Mouse (Mus musculus): ENCODE results near the gene Rnaseh2b. TPM values are rescaled to one million over a fixed set of nuclear protein-coding genes. Genes with fewer than 3 reads are reported as not detected.

Rnaseh2b gene
- polyA plus RNA-seq, 1 experiment, result 18.4 TPM

DNA sequence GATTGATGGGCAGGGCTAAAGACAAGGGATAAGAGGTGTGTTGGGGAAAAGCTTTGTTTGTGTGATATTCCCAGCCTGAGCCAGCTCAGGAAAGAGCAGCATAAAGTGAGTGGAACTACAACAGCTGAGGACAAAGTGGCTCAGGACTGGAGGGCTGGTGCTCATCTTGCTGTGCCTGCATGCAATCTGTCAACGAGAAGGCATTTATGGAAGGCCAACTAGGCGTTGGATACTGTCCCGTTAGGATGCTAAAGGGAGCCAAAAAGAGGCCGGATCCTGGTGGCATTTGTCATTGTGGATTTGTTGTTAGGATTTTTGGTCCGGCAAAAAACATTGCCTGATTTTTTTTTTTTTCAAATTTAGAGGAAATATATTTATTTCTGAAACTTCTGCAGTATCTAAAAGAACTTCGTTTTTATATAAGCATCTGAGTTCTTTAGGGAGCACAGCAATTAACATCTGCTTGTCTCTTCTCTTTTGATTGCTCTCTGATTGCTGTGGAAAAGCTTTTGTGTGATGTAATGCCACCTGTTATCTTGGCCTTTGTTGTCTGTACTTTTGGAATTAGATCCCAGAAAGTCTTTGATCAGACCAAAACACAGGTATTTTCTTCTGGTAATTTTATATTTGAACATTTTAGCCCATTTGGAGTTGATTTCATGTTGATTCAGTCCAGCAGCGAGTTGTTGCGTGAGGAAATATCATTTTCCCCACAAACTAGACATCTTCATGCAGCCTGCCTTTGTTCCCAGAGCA lies 49.7 kb downstream of the Rnaseh2b start:
- TF ChIP-seq CTCF (IDR thresholded peaks at IDR 0.05; ENCODE audit: borderline replicate concordance, extremely low read depth, insufficient read depth, insufficient read length) (no peak), POLR2A (IDR thresholded peaks at IDR 0.05; ENCODE audit: borderline replicate concordance, extremely low read depth, insufficient read depth, insufficient read length, poor library complexity, severe bottlenecking) (no peak)
- peak; percentile 53 for DNase-seq (ENCODE audit: low read depth)

DNA sequence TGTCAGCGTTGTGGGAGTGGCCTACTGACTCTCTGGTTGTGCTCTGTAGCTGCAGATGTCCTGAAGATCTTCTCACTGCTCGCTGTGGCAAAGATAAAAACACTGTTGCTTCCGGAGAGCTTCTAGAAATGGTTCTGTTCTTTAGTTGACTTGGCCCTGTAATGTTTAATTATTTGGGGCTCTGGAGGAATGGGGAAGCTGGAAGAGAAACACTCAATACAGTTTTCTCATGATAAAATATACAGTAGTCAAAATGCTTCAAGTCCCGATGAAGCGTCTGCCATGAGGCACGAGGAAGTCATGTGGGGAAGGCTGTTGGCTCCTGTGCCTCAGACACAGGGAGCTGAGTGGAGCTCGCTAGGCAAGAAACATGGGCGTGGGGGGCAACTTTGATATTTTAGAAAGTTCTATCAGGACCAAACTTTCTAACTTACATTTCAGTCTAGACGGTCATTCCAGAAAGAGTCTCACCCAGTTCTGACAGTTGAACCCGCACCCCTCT lies 50.3 kb downstream of the Rnaseh2b start:
- peak; percentile 67 for DNase-seq (ENCODE audit: low read depth)
- TF ChIP-seq CTCF (IDR thresholded peaks at IDR 0.05; ENCODE audit: borderline replicate concordance, extremely low read depth, insufficient read depth, insufficient read length) (no peak), POLR2A (IDR thresholded peaks at IDR 0.05; ENCODE audit: borderline replicate concordance, extremely low read depth, insufficient read depth, insufficient read length, poor library complexity, severe bottlenecking) (no peak)

DNA sequence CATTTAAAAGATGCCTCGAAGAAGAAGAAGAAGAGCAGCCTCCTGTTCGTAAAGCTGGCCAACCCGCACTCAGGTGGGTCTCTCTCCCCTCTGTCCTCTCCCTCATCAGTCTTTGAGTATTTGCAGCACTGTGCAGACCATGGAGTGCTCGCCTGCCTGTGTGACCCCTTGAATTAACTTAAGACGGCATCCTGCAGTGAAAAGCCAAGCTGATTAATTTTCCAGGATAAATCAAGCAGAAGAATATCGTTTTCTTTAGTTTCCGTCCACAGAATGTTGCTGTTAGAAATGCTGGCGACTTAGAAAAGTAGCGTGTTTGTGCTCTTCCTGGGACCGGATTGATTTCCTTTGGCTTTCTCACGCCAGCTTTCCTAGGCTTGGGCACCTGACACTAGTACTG lies 54.2 kb downstream of the Rnaseh2b start:
- TF ChIP-seq CTCF (IDR thresholded peaks at IDR 0.05; ENCODE audit: borderline replicate concordance, extremely low read depth, insufficient read depth, insufficient read length), result no peak
- no peak for TF ChIP-seq POLR2A (IDR thresholded peaks at IDR 0.05; ENCODE audit: borderline replicate concordance, extremely low read depth, insufficient read depth, insufficient read length, poor library complexity, severe bottlenecking)
- DNase-seq (ENCODE audit: low read depth), result no peak

DNA sequence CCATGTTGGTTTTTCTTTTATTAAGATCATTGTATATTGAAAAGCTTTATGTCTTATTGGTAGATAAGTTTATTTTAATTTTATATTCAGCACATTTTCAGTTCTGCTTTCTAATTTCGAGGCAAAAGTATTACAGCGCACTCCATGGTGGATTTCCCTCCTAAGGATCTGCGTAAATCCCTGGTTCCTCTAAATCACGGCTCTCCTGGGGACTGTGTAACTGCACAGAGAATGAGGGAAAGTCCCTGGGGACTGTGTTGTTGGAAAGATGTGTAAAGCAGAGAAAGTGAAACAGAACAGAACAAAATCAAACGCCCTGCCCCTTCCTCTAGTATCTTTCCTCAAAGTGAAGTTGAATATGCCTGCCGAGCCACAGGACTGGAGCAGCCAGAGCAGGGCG lies 54.7 kb downstream of the Rnaseh2b start:
- TF ChIP-seq CTCF (IDR thresholded peaks at IDR 0.05; ENCODE audit: borderline replicate concordance, extremely low read depth, insufficient read depth, insufficient read length) (no peak), POLR2A (IDR thresholded peaks at IDR 0.05; ENCODE audit: borderline replicate concordance, extremely low read depth, insufficient read depth, insufficient read length, poor library complexity, severe bottlenecking) (no peak)

DNA sequence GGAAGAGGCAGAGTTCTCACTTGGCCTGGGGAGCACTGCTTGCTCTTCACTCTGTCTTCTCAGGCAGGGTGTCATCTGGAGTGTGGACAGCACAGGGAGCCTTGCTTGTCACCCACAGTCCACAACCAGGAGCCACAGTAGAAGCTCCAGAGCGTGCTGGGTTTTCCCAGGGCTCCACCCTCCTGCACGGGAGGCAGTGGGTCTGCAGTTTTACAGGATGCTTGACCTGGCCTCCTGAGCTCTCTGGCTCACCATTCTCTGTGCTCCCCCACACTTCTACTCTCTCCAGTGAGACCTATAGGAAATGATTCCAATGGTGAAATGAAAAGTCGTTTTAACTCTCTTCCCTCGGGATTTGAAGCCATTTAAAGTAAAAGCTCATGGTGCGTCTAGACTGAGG lies 57.4 kb downstream of the Rnaseh2b start:
- TF ChIP-seq POLR2A (IDR thresholded peaks at IDR 0.05; ENCODE audit: borderline replicate concordance, extremely low read depth, insufficient read depth, insufficient read length, poor library complexity, severe bottlenecking), result no peak
- TF ChIP-seq CTCF (IDR thresholded peaks at IDR 0.05; ENCODE audit: borderline replicate concordance, extremely low read depth, insufficient read depth, insufficient read length), result no peak
- no peak for DNase-seq (ENCODE audit: low read depth)

More for the DNA sequence above, 54.7 kb downstream of the Rnaseh2b start:
- no peak for DNase-seq (ENCODE audit: low read depth)

DNA sequence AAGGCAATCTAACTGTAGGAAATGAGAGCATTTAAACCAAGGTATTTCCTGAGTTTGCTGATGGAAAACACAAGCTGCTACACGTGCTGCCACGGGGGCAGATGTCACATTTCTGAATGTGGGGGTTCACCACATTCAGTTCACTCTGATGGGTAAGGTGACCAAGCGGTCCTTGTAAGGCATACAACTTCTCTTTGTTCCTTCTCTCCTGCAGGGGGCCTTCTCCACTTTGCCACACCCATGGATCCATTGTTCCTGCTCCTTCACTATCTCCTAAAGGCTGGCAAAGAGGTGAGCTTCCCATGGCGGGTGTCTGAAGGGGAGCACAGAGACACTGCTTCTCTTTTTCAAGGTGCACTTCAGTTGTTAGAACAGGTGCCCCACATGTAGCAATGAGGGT lies 57.8 kb downstream of the Rnaseh2b start:
- no peak for TF ChIP-seq POLR2A (IDR thresholded peaks at IDR 0.05; ENCODE audit: borderline replicate concordance, extremely low read depth, insufficient read depth, insufficient read length, poor library complexity, severe bottlenecking)
- TF ChIP-seq CTCF (IDR thresholded peaks at IDR 0.05; ENCODE audit: borderline replicate concordance, extremely low read depth, insufficient read depth, insufficient read length), result no peak
- DNase-seq (ENCODE audit: low read depth), result no peak

DNA sequence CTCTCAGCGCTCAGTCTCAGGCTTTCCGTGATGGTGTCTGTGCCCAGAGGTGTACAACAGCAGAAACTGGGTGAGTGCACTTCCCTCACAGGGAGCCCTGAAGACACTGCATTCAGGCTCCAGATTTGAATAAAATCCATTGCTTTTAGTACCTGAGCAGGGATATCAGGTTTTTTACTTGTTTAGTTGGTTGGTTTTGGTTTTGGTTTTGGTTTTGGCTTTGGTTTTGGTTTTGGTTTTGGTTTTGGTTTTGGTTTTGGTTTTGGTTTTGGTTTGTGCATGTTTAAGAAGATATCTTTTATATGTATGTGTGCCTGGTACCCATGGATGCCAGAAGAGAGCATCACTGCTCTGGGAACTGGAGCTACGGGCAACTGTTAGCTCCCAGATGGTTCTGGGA lies 58.5 kb downstream of the Rnaseh2b start:
- DNase-seq (ENCODE audit: low read depth), result no peak
- TF ChIP-seq CTCF (IDR thresholded peaks at IDR 0.05; ENCODE audit: borderline replicate concordance, extremely low read depth, insufficient read depth, insufficient read length) (no peak), POLR2A (IDR thresholded peaks at IDR 0.05; ENCODE audit: borderline replicate concordance, extremely low read depth, insufficient read depth, insufficient read length, poor library complexity, severe bottlenecking) (no peak)

DNA sequence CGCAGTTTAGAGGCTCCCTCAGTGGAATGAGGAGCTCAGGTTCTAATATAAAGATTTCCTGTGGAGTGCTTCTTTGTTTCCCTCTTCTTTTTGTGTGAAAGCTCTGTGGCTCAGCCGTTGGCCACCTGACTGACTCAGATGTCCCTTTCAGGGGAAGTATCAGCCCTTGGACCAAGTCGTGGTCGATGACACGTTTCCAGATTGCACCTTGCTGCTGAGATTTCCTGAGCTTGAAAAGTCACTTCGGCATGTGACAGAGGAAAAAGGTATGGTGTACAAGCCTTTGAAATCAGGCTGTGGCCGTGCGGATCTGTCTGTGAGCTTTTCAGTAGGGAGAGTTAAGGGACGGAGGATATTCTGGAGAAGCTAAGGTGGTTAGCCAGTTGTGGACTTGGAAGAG lies 61.0 kb downstream of the Rnaseh2b start:
- no peak for DNase-seq (ENCODE audit: low read depth)
- TF ChIP-seq POLR2A (IDR thresholded peaks at IDR 0.05; ENCODE audit: borderline replicate concordance, extremely low read depth, insufficient read depth, insufficient read length, poor library complexity, severe bottlenecking), result no peak
- no peak for TF ChIP-seq CTCF (IDR thresholded peaks at IDR 0.05; ENCODE audit: borderline replicate concordance, extremely low read depth, insufficient read depth, insufficient read length)

DNA sequence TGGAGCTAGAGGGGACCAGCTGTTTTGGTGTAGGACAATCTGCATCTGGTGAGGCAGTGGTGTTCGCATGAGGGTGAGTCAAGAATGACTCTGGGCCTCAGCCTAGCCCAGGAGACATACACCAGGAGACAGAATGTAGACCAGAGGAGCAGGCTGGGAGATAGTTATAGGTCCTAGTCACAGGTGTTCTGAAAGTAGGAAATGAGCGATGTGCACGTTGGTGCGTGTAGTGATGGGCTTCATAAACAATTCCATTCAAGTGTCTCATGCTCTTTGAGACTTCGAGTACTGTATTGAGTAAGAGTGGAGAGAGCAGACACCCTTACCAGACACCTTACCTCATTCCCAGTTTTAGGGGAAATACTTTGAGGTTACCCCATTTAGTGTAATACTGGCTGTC lies 61.4 kb downstream of the Rnaseh2b start:
- no peak for DNase-seq (ENCODE audit: low read depth)
- TF ChIP-seq POLR2A (IDR thresholded peaks at IDR 0.05; ENCODE audit: borderline replicate concordance, extremely low read depth, insufficient read depth, insufficient read length, poor library complexity, severe bottlenecking) (no peak), CTCF (IDR thresholded peaks at IDR 0.05; ENCODE audit: borderline replicate concordance, extremely low read depth, insufficient read depth, insufficient read length) (no peak)

DNA sequence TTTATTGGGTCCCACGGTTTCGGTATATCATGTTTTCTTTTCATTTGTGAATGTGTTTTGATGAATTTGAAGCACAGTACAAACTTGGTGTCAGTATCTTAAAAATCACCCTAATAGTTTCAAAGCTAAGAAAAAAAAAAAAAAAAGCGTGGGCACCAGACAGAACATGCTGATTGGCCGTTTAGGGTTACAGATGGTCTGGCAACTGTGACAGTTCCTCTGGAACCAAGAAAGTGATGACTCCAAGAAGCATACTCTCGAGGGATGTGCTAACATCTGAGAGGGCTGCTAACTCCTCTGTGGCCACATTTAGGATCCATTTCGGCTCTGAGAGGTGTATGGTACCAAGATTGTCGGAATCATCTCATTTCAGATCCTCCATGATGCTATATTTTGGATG lies 62.8 kb downstream of the Rnaseh2b start:
- no peak for TF ChIP-seq CTCF (IDR thresholded peaks at IDR 0.05; ENCODE audit: borderline replicate concordance, extremely low read depth, insufficient read depth, insufficient read length)
- no peak for TF ChIP-seq POLR2A (IDR thresholded peaks at IDR 0.05; ENCODE audit: borderline replicate concordance, extremely low read depth, insufficient read depth, insufficient read length, poor library complexity, severe bottlenecking)
- DNase-seq (ENCODE audit: low read depth), result no peak

DNA sequence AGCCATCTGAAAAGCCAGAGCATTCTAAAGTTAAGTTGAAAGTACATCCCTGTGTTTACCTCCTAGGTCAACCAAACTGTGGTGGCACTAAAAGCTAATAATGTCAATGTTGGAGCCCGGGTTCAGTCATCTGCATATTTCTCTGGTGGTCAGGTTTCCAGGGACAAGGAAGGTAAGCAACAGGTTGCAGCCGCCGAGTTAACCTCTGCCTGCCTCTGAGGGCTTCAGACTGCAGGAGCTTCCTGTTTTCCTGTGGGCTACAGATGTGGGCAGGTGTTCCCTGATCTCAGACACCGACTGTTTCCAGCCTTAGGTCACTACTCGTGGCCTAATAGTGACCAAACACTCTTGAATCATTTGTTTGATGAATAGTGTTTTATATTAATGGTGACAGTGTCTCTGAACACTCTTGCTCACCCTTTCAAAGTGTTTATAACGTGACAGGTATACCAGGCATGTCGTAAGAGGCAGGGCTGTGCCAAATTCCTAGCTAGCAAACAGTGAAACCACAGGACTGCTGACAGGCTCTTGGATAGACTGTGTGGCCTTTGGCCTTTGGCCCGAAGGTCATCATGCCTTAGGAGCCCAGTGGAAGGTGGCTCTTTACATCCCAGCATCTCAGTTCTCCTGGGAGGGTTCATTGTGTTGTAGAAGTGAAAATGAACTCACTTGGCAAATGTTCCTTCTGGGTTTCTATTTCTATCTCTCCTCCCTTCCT lies 69.0 kb downstream of the Rnaseh2b start:
- no peak for DNase-seq (ENCODE audit: low read depth)
- TF ChIP-seq POLR2A (IDR thresholded peaks at IDR 0.05; ENCODE audit: borderline replicate concordance, extremely low read depth, insufficient read depth, insufficient read length, poor library complexity, severe bottlenecking), result no peak

DNA sequence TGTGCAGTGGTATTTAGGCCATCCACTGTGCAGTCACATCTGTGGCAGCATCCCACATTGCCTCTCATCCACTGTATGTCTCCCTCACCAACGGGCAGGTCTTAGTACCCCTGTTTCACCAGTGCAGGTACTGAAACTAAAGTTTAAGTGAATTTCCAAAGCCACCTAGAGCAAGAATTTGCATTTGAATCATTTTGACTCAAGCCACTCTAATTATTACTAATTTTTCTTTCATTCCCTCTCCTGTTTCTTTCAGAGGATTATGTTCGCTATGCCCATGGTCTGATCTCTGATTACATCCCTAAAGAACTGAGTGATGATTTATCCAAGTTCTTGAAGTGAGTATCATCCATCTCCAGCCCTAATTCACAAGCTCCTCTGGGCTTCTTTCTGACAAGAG lies 71.4 kb downstream of the Rnaseh2b start:
- DNase-seq (ENCODE audit: low read depth), result no peak
- TF ChIP-seq CTCF (IDR thresholded peaks at IDR 0.05; ENCODE audit: borderline replicate concordance, extremely low read depth, insufficient read depth, insufficient read length) (no peak), POLR2A (IDR thresholded peaks at IDR 0.05; ENCODE audit: borderline replicate concordance, extremely low read depth, insufficient read depth, insufficient read length, poor library complexity, severe bottlenecking) (no peak)
